9 mouse cellular contexts compared by ENCODE assay signal in the genomic region with DNA sequence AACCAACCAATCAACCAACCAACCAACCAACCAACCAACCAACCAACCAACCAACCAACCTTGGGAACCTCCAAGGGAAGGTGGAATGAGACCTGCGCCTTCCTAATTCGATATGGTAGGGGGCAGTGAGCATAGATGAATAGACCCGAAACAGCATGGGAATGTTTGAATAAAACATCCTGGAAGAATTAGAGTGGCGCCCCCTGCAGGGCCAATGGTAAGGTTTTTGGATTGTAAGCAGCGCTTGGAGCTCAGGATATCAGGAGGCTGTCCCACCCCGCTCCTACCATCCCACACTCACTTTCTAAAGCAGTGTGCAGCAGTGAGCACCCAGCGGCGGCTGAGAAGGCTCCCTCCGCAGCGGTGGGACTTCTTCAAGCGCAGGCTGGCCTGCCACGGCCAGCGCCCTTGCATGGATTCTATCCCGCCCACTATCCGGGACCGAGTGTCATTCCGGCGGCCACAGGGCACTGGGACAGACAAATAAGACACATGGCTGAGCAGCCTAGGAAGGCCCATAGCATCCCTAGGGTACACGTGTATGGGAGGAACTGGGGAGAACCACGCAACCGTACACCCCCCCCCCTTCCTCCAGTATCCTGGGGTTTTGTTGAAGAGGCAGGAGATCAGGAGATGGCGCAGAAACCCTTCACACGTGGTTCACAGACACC. TPM values are rescaled to one million over a fixed set of nuclear protein-coding genes. Genes with fewer than 3 reads are reported as not detected.
DNase-seq lines count a peak whose midpoint lies in the region; ATAC-seq and TF ChIP-seq lines count a peak whose summit lies in the region.
"Had no signal": no experiment of that assay in that cellular context is flagged by ENCODE, and none has a peak within 500 bp of the region (broad histone marks: within the 10 kb centered on the region; RNA-seq: fewer than 3 reads in every experiment).

No protein-coding gene starts in this region.

- TF ChIP-seq CTCF in liver, postnatal 0 days (IDR thresholded peaks at IDR 0.05; ENCODE audit: low read depth), result peak; percentile 54

- no peaks in the 10 kb centered on the region for H3K4me1 ChIP-seq in liver, postnatal 0 days (ENCODE audit: insufficient read depth)

- DNase-seq in adrenal gland, postnatal 14 days, result peak; percentile 60
- no peak for DNase-seq in adrenal gland, adult 8-10 months
- peak; percentile 46 for DNase-seq in thymus, postnatal 4 days
- DNase-seq in thymus, postnatal 10 days (ENCODE audit: low spot score in 2 of 2), result no peak
- DNase-seq in liver, postnatal 0 days, result peak; percentile 43
- no peak for DNase-seq in right cerebral cortex, postnatal 14 days
- no peak for DNase-seq in urinary bladder, postnatal 10 days (ENCODE audit: low spot score)

- H3K36me3 ChIP-seq in liver, postnatal 0 days (replicated peaks; ENCODE audit: insufficient read depth, low read length), result no peaks in the 10 kb centered on the region

- peak; percentile 5; the same call in 1 of the 2 replicates for ATAC-seq in liver, postnatal 0 days
- no peak for ATAC-seq in megakaryocyte progenitor cell, adult 5-6 weeks (replicated peaks; ENCODE audit: poor library complexity)

- no peaks in the 10 kb centered on the region for H3K27me3 ChIP-seq in liver, postnatal 0 days (ENCODE audit: insufficient read depth, low read length)

- no peak overlapping the region for H3K9ac ChIP-seq in liver, postnatal 0 days (replicated peaks)

- H3K4me2 ChIP-seq in liver, postnatal 0 days (ENCODE audit: low read depth, low read length), result peak overlapping the region; percentile 43; the same call in 1 of the 2 replicates

- no peak for TF ChIP-seq EP300 in liver, postnatal 0 days (IDR thresholded peaks at IDR 0.05; ENCODE audit: low read depth)

- no peaks in the 10 kb centered on the region for H3K9me3 ChIP-seq in liver, postnatal 0 days (ENCODE audit: low read length)

- no peak overlapping the region for H3K4me3 ChIP-seq in liver, postnatal 0 days (ENCODE audit: low read depth, low read length)

- no peak overlapping the region for H3K27ac ChIP-seq in liver, postnatal 0 days (ENCODE audit: low read depth)

- 55% methylated on average over 23 of the region's 23 CpGs for WGBS in liver, postnatal 0 days (ENCODE audit: insufficient replicate concordance)

RNA-seq across cellular contexts. Expression of gene Prss32, which starts 0.4 kb away (rescaled TPM):
- not detected in 2 replicates for total RNA-seq in adrenal gland, postnatal 14 days (2021)
- not detected for total RNA-seq in adrenal gland, adult 8-10 months (2022)
- not detected in 2 replicates for polyA plus RNA-seq in liver, postnatal 0 days (2015; fragmentation: Nextera tagmentation; extraction: Ambion mirVana)
- not detected in 2 replicates for total RNA-seq in megakaryocyte progenitor cell, adult 5-6 weeks (2015)
- total RNA-seq in megakaryocyte progenitor cell, adult 5-6 weeks (2017), result not detected in 2 replicates

RNA-seq across cellular contexts. Expression of gene Prss41, which starts 0.7 kb away (rescaled TPM):
- total RNA-seq in adrenal gland, postnatal 14 days (2021), result 0.56 TPM in 1 of 2 replicates, not detected in the other
- total RNA-seq in adrenal gland, adult 8-10 months (2022), result 1 to 10 TPM in 3 of 4 experiments, under 1 TPM in 1; 0.56 to 1.8 (median 1.4) TPM
- 0.06 and 0.25 TPM in 2 replicates for polyA plus RNA-seq in liver, postnatal 0 days (2015; fragmentation: Nextera tagmentation; extraction: Ambion mirVana)
- total RNA-seq in megakaryocyte progenitor cell, adult 5-6 weeks (2015), result 0.35 TPM in 1 of 2 replicates, not detected in the other
- not detected in 2 replicates for total RNA-seq in megakaryocyte progenitor cell, adult 5-6 weeks (2017)

RNA-seq across cellular contexts. Expression of gene Prss33, which starts 7.4 kb away (rescaled TPM):
- total RNA-seq in adrenal gland, postnatal 14 days (2021), result not detected in 2 replicates
- not detected for total RNA-seq in adrenal gland, adult 8-10 months (2022)
- polyA plus RNA-seq in liver, postnatal 0 days (2015; fragmentation: Nextera tagmentation; extraction: Ambion mirVana), result not detected in 2 replicates
- not detected in 2 replicates for total RNA-seq in megakaryocyte progenitor cell, adult 5-6 weeks (2015)
- not detected in 2 replicates for total RNA-seq in megakaryocyte progenitor cell, adult 5-6 weeks (2017)

RNA-seq across cellular contexts. Expression of gene Elob, which starts 14.3 kb away (rescaled TPM):
- 376 and 380 TPM in 2 replicates for total RNA-seq in adrenal gland, postnatal 14 days (2021)
- total RNA-seq in adrenal gland, adult 8-10 months (2022), result 100 to 1,000 TPM; 365 to 430 (median 403) TPM
- 458 and 460 TPM in 2 replicates for polyA plus RNA-seq in liver, postnatal 0 days (2015; fragmentation: Nextera tagmentation; extraction: Ambion mirVana)
- total RNA-seq in megakaryocyte progenitor cell, adult 5-6 weeks (2015), result 262 and 312 TPM in 2 replicates
- total RNA-seq in megakaryocyte progenitor cell, adult 5-6 weeks (2017), result 108 and 112 TPM in 2 replicates

RNA-seq across cellular contexts. Expression of gene Prss21, which starts 24.6 kb away (rescaled TPM):
- total RNA-seq in adrenal gland, postnatal 14 days (2021), result not detected in 2 replicates
- total RNA-seq in adrenal gland, adult 8-10 months (2022), result not detected
- polyA plus RNA-seq in liver, postnatal 0 days (2015; fragmentation: Nextera tagmentation; extraction: Ambion mirVana), result not detected in 2 replicates
- total RNA-seq in megakaryocyte progenitor cell, adult 5-6 weeks (2015), result not detected in 2 replicates
- total RNA-seq in megakaryocyte progenitor cell, adult 5-6 weeks (2017), result not detected in 2 replicates
- polyA plus RNA-seq: stomach, embryonic 16.5 days had no signal

Comparison
In these comparisons a context has a peak if more than half of its experiments do, and no peak if none do; other contexts are left out.
1. DNase-seq: peak in adrenal gland, postnatal 14 days (single experiment), thymus, postnatal 4 days (single experiment) and liver, postnatal 0 days (single experiment); none in adrenal gland, adult 8-10 months (single experiment), thymus, postnatal 10 days (0 of 2), right cerebral cortex, postnatal 14 days (single experiment) and urinary bladder, postnatal 10 days (single experiment).